Mouse (Mus musculus): Measurements from ENCODE around the gene Peg3.
"Not testable (repeated sequence)": the region's sequence is repeated elsewhere in the genome, so short reads cannot be mapped to it uniquely, and the experiment has no call there.

Peg3 gene

GRCm38 (mm10) chr7:6730241-6730640 lies at the start of gene Peg3, which contains the start of gene Usp29:
Gene Peg3 (minus strand): TSS chr7:6730431.
Gene Usp29 (plus strand): TSS chr7:6730578.
- peak; percentile 90 for DNase-seq (ENCODE audit: low read depth, low spot score)

GRCm38 (mm10) chr7:6779172-6779571 lies 48.9 kb upstream of the Peg3 start:
- no peak for DNase-seq (ENCODE audit: low read depth, low spot score)

- no peak for DNase-seq (ENCODE audit: low read depth, low spot score)
Measured at GRCm38 (mm10) chr7:6777689-6778088, 47.5 kb upstream of the Peg3 start.

- DNase-seq (ENCODE audit: low read depth, low spot score): no peak
Measured at GRCm38 (mm10) chr7:6777107-6777506, 46.9 kb upstream of the Peg3 start.

GRCm38 (mm10) chr7:6776314-6777059 lies 46.3 kb upstream of the Peg3 start:
- DNase-seq (ENCODE audit: low read depth, low spot score): no peak

GRCm38 (mm10) chr7:6773865-6774413 lies 43.7 kb upstream of the Peg3 start:
- DNase-seq (ENCODE audit: low read depth, low spot score): not testable (repeated sequence)

GRCm38 (mm10) chr7:6770286-6770685 lies 40.1 kb upstream of the Peg3 start:
- no peak for DNase-seq (ENCODE audit: low read depth, low spot score)

GRCm38 (mm10) chr7:6765240-6765639 lies 35.0 kb upstream of the Peg3 start:
- DNase-seq (ENCODE audit: low read depth, low spot score): no peak

- peak; percentile 82 for DNase-seq (ENCODE audit: low read depth, low spot score)
Measured at GRCm38 (mm10) chr7:6760170-6760569, 29.9 kb upstream of the Peg3 start.

GRCm38 (mm10) chr7:6759698-6760097 lies 29.5 kb upstream of the Peg3 start:
- no peak for DNase-seq (ENCODE audit: low read depth, low spot score)

GRCm38 (mm10) chr7:6756777-6757291 lies 26.6 kb upstream of the Peg3 start:
- no peak for DNase-seq (ENCODE audit: low read depth, low spot score)

GRCm38 (mm10) chr7:6753440-6753839 lies 23.2 kb upstream of the Peg3 start:
- DNase-seq (ENCODE audit: low read depth, low spot score): peak; percentile 20

- no peak for DNase-seq (ENCODE audit: low read depth, low spot score)
Measured at GRCm38 (mm10) chr7:6749196-6749595, 19.0 kb upstream of the Peg3 start.

- DNase-seq (ENCODE audit: low read depth, low spot score): no peak
Measured at GRCm38 (mm10) chr7:6744281-6744904, 14.2 kb upstream of the Peg3 start.

- no peak for DNase-seq (ENCODE audit: low read depth, low spot score)
Measured at GRCm38 (mm10) chr7:6736060-6736459, 5.8 kb upstream of the Peg3 start.

GRCm38 (mm10) chr7:6731930-6732329 lies 1.7 kb upstream of the Peg3 start:
- no peak for DNase-seq (ENCODE audit: low read depth, low spot score)

GRCm38 (mm10) chr7:6731373-6731772 lies 1.1 kb upstream of the Peg3 start:
- DNase-seq (ENCODE audit: low read depth, low spot score): no peak

GRCm38 (mm10) chr7:6730801-6731200 lies 570 bp upstream of the Peg3 start:
- peak; percentile 24 for DNase-seq (ENCODE audit: low read depth, low spot score)

- DNase-seq (ENCODE audit: low read depth, low spot score): peak; percentile 95
Measured at GRCm38 (mm10) chr7:6729061-6729817, 992 bp downstream of the Peg3 start.

GRCm38 (mm10) chr7:6728263-6728931 lies 1.8 kb downstream of the Peg3 start:
- DNase-seq (ENCODE audit: low read depth, low spot score): peak; percentile 97
